Mouse (Mus musculus) C2C12 (cell line): ENCODE data around the gene Calm3.

Experiments used
- CTCF ChIP-seq: IDR thresholded peaks from one replicate; pipeline ENCODE4 v1.5.1; 2011; ENCODE audit not compliant: control insufficient read depth, insufficient read depth, insufficient read length
- MAX ChIP-seq: IDR thresholded peaks from one replicate; pipeline ENCODE4 v1.6.1; 2011; ENCODE audit warnings: mild to moderate bottlenecking, control low read depth
- MYOG ChIP-seq: IDR thresholded peaks from one replicate; pipeline ENCODE4 v1.6.1; 2011; ENCODE audit not compliant: control insufficient read depth, insufficient read length; ENCODE audit errors: extremely low read depth

DNA sequence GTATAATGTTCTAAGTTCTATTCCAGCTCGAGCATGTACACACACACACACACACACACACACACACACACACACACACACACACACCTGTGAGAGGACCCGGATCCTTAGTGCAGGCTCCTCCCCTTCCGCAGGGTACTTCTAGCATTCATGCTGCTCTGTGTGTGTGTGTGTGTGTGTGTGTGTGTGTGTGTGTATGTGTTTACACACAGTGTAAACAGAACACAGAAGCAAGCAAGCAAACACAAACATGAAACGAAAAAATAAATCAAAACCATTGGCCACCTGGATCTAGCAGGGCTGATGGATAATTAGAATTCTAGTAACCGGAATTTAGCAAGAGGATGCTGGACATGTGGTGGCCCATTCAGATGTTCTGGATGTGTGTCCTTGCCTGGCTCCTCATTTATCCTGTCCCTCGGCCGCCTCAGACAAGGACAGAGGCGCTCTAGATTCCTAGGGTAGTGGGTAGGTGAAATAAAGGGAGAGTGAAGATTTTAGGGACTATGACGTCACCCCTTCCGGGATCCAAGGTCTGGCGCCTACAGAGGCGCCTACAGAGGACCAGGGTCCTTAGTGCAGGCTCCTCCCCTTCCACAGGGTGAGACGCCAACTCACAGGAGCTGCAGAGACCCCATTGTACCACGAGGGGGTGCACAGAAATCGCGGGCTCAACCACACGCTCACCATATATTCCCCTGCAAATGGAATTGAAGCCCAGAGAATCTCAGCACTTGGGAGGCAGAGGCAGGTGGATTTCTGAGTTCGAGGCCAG, 27.1 kb upstream of the Calm3 start:
- TF ChIP-seq CTCF: peak; percentile 73
- TF ChIP-seq MAX: no peak
- TF ChIP-seq MYOG: no peak
